Mouse (Mus musculus): Measurements from ENCODE around the gene Jmjd7.

- no peak for TF ChIP-seq POLR2A (IDR thresholded peaks at IDR 0.05; ENCODE audit: borderline replicate concordance, low read depth, low read length)
- no peak for TF ChIP-seq CTCF (IDR thresholded peaks at IDR 0.05; ENCODE audit: low read depth, low read length)
Measured at GRCm38 (mm10) chr2:120030380-120030779, 3.1 kb downstream of the Jmjd7 start.
